Mouse (Mus musculus) layer of hippocampus, postnatal 14 days (tissue): ENCODE data around the gene Gdpd3. TPM values are rescaled to one million over a fixed set of nuclear protein-coding genes. Genes with fewer than 3 reads are reported as not detected.

ENCODE experiments used
- DNase-seq, 2 experiments: peaks; one replicate each; pipeline ENCODE4 v3.0.0; 2021 to 2022; ENCODE audit warnings: low spot score in 2 of 2, mixed read lengths in 1 of 2
- total RNA-seq, 2 experiments: library from RNA; stranded (reverse); gene quantifications; 2 replicates each; pipeline ENCODE4 v1.2.3; 2021

Gdpd3 gene
- total RNA-seq, 2 experiments from 2014 or later = 2.2 to 2.5 TPM

DNA sequence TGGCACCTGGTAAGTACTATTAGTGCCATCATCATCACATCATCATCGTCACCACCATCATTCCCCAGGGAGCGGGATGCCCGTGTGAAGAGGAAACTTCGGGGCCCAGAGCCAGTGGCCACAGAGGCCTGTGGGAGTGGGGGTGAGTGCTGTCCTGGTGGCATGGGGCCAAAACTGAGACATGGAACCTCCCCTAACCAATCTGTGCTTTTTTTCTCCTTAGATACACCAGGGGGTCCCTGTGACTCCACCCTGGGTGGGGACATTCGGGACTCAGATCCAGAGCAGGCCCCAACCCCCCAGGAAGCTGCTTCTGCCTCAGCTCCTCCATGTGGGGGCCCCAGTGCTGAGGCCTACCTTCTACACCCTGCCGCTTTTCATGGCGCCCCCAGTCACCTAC, 18.3 kb downstream of the Gdpd3 start:
- no peak for DNase-seq

DNA sequence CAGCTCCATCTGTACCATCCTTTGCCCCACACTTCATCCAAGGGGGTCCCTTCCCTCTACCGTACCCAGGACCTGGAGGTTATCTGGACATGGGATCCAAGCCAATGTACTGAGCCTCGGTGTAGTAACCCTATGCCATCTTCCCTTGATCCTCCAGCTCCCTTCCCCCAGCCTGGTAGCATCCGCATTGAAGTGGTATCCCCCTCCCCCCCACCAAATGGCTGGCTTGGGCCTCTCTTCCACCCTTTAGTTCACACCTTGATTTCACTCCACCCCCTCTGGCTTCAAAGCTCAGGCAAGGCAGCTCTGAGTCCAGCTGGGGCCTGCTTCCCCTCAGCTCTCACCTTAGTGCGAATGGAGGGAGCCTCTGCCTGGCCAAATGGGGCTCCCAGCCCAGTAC, 18.9 kb downstream of the Gdpd3 start:
- no peak for DNase-seq

DNA sequence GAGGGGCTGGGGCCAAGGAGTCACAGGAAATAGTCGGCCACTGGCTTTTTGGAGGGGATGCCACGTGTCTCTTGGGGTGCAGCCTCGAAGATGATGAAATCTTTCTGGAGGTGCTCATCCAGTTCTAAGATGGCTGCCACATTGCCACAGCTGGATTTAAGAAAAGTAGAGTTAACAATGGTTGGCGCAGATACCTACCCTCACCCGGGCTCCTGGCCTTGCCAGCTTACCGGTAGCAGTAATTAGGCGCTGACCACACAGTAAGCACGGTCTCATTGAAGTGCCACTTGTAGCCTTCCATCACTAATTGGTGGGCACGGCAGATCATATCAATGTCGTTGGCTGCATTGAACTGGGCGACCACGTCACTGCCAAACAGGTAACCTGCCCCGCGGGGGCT, 20.0 kb downstream of the Gdpd3 start:
- no peak for DNase-seq

DNA sequence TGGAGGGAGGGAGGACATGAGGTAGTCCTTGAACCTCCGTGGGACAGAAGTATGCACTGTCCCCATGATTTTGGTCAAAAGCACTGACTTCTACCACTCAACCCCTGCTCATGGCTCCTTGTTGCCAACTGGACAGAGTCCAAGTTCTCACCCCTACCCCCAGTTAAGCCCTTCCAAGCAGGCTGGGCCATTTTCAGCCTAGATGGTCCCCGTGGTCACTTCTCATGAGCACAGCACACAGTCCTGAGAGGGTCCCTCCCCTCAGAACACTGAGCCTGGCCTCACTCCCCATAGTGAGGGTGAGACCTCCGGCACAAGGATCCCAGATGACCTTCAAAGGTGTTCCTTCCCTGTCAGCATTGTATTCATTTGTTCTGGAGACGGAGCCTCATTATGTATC, 23.0 kb downstream of the Gdpd3 start:
- DNase-seq = no peak

DNA sequence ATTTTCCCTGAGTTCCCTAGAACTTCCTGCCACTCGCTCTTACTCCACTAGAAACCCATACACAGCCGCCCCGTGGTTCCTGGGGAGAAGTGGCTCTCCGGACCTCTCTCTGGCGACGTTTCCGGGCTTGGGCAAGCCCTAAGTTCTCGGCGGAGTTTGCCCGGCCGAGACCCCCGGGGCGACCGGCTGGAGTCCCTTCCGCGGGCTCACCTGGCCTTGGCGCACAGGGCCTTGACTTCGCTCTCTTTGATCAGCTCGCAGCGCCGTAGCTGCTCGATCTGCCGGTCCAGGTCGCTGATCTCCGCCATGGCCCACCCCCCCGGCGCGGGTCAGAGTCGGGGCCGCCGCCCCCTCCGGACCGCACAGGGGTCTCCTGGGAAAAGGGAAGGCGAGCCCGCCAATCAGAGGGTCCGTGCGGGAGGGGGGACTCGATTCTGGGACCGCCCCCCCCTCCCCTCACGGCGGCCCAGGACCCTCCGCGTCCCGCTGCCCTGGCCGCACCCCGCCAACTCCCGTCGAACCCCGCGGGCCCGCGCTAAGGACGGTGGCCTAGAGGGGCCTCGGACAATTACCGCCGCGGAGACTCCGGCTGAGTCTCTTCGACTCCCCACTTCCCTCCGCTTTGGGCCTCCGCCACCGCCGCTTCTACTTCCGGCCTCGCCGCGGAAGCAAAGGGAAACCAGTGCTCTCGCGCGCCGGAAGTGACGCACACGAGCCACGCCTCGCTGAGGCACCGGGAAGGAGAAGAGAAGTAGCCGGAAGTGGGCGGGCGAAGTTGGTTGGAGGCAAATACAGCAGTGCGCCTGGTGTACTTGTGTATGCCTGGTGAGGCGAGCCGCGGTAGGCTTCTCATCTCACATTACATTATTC, 26.0 kb downstream of the Gdpd3 start, which contains the start of gene Ppp4c:
TSS of gene Ppp4c (minus strand) at position 646 of the 870 bp plus-strand sequence.
- DNase-seq = peak; percentile 93 to 97

DNA sequence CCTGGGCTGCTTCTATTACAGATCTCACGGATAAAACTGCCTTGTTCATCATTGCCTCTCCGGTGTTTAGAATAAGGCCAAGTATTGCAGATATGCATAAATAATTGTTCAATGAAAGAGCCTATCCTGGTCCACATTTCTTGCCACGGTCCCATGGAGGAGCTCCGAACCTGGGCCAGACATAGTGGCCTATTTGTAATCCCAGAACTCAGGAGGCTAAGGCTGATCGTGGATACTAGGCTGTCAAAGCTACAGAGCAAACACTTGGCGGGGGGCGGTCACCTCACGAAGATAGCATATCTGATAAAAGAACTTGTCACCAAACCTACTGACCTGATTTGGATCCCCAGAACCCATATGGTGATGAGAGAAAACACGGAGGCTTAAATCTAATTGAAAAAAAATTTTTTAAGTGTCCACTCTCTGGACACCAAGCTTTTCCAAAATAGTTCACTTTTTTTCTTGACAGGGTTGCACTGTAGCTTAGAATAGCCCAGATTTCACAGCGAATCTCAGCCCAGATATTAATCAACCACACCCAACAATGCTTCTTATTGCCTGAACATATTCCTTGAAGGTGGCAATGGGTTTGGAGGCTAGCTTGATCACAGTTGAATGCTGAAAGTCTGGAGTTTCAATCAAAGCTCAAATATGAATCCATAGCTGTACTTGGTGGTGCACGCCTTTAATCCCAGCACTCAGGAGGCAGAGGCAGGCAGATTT, 26.7 kb downstream of the Gdpd3 start:
- DNase-seq = no peak

DNA sequence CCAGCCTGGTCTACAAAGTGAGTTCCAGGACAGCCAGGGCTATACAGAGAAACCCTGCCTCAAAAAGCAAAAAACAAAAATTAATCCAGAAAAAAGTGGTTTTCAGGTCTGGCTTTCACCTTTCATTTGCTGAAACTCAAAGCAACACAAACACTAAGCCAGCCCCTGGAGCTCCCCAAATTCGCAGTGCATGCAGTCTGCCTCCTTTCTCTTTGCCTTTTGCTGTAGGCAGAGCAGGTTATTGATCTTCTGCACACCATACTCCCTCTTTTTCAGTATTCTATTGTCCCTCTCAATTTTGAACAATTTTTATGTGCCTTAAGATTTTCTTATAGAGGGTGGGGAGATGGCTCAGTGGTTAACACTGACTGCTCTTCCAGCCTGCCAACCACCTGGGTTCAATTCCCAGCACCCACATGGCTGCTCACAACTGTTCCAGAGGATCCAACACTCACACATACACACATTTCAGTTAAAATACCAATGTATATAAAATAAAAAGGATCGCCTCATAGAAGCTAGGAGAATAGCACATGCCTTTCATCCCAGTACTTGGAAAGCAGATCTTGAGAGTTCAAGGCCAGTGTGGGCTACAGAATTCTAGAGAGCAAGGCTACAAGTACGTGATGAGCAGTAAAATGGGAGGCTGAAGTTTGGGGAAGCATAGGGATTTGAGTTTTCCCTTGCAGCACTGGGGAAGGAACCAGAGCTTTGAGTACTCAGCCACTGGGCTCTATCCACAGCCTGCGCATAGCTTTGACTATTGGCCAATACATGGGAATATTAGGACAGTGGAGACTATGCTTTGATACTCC, 27.5 kb downstream of the Gdpd3 start:
- DNase-seq = no peak

DNA sequence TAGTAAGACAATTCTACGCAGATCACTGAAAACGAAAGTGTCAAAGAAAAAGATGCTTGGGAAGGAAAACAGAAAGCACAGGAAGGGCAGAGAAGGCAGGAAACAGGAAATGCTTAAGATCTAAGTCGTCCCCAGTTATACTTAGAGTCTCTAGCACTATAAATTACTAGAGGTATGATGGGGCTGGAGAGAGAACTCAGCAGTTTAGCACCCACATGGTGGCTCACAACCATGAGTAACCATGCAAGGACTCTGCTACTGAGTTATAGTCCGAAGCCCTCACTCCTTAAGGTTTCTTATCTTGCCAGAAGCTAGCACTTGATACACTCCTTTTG, 28.1 kb downstream of the Gdpd3 start:
- DNase-seq = no peak

DNA sequence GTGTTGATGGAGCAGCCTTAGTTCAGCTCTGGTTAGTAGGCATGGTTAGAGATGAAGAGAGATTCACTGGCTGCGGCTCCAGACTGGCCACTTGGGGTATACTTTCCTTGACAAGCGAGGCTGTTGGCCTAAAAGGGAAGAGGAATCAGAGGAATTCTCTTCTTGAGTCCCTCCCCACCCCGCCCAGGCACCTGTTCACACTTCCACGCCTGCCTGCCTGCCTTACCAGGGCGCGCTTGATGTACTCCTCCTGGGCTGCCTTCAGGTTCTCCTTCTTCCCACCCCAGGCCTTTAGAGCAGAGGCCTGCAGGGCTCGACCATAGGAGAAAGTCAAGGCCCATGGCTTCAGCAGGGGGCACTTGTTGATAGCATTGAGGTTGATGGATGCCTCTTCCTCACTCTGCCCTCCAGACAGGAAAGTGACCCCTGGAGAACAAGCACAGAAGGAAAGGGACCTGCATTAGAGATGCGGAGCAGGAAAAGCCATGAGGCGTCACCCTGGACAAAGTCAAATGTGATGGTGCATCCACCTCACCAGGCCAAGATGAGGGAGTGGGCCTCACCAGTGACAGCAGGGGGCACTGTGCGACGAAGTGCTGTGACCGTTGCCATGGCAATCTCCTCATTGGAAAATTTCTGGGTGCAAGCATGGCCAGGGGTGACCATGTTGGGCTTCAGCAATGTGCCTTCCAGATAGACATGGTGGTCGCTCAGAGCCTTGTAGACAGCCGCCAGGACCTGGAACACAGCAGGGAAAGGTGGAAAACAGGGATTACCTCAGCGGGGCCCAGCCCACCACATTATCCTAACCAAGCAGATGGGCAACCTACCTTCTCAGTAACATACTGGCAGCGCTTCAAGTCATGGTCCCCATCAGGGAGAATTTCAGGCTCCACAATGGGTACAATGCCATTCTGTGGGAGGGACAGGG, 29.5 kb downstream of the Gdpd3 start:
- peak in 1 of 2 experiments; percentile 24 for DNase-seq

DNA sequence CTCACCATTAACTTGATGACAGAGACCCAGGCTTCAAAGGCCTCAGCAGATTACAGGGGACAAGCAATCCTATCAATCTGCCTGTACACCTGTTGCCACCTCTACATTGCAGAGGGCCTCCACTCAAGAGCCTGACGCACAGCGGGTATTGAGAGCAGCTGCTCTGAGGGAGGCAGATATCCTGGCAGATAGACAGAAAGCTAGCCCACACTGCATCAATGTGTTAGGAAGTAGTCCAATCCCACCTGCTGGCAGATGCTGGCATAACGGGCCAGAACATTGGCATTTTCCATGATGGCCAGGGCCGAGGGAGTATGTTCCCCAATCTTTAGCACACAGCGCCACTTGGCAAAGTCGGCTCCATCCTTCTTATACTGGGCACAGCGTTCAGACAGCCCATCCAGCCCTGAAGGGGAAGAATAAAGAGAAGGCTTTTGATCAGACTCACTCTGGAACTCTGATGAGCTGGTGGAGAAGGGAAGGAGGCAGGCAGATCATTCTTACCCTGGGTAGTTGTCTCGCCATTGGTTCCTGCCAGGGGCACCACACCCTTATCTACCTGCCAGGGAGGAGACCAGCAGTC, 30.3 kb downstream of the Gdpd3 start:
- peak; percentile 65 to 75 for DNase-seq

DNA sequence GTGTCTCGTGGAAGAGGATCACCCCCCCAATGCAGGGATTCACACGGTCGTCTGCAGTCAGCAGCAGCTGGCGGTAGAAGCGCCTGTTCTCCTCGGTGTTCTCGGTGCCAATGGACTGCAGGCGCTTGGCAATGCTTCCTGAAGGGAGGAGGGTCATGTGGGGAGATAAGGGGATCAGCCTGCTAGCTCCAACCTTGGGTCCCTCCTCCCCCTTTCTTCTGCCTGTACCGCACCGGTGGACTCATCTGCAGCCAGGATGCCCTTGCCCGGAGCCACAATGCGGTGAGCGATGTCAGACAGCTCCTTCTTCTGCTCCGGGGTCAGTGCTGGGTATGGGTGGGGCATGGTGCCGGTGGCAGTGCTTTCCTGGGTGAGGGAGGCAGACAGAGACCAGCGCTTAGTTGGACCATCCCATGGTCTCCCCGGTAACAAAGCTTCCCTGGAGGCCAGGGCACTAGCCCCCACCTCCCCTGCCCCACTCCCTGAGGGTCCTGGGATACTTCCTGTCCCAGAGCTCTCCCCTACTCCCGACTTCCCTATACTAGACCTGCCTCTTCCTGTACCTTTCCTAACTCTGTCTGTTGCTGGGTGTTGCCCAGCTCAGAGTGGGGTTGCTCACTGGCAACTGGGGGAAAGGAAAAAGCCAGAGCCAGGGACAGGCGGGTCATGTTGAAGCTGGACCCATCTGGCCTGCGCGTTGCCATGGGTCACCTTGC, 31.4 kb downstream of the Gdpd3 start, which contains the start of gene Fam57b:
TSS of gene Fam57b (plus strand) at position 258 of the 716 bp plus-strand sequence.
- no peak for DNase-seq

DNA sequence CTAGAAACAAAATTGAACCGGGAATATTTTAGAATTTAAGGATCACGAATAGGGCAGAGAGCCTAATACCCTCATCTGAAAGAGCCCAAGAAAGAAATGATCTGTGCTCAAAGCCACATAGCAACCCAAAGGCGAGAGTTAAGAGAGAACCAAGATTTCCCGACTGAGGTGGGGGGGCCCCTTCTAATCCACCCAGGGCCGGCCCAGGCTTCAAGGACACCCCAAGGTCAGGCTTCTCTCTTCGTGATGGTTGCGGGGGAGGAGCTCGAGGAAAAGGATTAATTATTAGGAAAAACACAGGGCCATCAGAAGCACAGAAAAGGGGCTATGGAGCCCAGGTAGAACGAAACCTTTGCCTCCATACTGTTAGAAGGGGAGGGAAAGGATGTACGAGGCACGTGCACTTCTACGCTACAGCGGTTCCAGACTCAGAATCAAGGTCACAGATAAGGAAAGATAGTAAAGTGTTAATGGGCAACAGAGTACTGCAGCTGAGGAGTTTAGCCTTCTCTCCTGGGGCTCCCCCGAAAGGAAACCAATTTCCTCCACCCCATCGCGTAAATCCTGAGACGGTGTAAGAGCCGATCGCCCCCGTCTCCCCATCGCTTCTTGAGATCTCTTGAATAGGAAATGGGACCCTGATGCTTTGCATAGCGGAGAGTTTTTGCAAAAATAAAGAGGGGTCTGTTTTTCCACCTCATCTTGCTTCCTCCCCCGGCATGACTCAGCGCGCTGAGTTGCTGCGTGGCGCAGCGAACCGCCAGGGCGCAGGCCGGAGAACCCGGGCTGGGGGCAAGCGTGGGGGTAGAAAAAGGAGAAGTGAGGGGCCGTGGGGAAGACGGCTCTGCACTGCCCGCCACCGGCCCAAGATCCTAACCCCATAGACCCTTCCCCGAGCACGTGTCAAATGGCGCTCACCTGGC, 32.3 kb downstream of the Gdpd3 start:
- no peak for DNase-seq

DNA sequence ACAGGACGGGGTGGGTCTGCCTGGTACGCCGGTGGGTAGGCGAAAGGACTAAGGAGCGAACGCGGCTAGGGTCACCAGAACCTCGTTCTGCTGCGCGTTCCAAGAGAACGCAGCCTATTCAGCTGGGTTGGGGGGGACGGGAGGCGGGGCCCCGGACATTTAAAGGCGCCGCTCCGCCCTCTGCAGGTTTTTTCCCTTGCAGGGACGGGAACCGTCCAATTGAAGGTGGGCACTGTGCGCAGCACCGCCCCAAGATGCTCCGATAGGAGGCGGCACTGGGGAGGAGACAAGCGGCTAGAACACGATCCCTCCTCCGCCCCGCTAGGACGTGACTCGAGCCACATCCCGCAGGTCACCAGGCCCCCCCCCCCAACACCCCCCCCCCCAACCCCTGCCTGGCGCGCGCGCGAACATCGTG, 32.9 kb downstream of the Gdpd3 start:
- DNase-seq = peak; percentile 95 to 99

DNA sequence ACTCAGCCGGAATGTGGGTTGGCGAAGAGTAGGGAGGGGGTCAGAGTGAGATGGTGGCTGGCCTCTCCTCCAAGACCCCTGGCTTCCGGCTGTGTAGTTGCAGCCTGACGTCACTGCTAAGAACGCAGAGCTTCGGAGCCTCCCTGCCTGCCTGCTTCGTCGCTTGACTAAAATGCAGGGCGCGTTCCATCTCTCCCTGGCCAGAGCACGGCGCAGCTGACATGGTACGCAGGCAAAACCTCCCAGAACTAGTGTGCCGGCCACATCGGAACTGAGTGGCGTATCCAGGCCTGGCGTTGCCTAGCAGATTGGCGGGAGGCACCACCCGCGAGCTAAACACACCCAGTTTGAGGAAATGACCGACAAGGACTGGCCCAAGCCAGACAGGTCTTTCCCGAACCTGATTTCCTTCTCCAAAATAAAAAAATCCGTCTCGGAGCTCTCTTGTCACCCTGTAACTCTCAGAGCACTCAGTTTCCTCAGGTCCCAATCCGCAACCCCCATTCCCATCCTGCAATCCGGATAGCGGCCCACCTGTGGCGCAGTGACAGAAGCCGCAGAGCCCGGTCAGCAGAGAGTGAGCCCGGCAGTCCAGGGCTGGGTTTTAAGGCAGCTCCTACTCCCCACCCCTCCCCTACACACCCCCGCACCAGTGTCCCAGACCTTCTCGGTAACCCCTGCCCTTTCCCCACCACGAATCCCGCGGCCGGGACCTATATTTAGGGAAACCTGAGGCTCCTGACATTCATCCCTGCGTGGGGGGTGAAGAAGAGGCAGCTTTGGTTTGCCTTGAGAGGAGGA, 33.5 kb downstream of the Gdpd3 start:
- DNase-seq = no peak

DNA sequence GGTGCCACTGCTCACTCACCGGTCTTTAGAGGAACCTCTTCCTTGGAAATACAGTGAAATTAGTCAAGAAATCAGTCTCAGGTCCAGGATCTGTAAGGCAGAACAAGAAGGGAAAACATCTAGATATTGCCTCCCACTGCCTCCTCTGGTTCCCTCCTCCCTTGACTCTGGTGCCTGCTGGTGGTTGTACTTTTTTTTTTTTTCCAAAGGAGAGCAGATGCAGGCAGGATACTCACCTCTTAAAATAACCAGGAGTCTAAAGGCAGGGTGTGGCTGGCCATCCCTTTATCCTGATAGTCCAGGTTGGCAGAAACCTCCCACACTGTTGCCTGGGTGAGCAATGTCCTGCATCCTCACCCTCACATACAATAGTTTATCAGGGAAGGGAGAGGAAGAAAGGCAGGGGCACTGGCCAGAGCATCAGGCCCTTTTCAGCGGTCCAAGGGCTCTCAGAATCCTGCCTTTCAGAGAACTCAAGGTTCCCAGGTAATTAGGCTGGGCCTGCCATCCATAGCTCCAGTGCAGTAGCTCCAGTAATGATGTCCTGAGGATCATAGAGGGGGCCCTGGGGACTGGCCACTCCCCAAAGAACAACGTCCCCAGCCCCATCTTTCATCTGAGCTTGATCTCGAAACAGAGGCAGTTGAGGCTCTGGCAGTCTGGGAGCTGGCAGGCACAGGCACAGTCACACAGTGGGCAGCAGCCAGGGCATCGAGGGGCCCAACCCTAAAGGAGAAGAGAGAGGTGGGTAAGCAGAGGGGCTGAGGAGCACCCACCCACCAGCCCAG, 34.3 kb downstream of the Gdpd3 start:
- DNase-seq = no peak

DNA sequence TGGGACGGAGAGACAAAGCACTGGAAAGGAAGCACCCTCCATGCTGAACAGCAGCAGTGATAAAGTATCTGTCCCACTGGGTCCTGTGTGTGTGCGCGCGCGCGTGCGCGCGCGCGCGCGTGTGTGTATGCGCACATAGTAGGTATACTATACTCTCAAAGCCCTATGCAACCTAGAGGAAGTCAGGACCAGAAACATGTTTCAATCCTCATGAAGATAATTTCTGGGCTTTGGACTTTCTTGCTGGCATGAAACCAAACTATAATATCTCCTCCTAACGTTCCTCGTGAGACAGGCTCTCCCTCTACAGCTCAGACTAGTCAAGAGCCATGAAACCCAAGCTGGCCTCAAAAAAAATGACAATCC, 34.9 kb downstream of the Gdpd3 start:
- DNase-seq = no peak
